Mouse (Mus musculus) bone marrow, adult 2 months (tissue): Measurements from ENCODE around the gene Rgl3.

Source experiments
- CTCF ChIP-seq: fragments of 200-500 bp; IDR thresholded peaks from 2 replicates; pipeline ENCODE4 v1.5.1; 2011; ENCODE audit warnings: low read length, control low read depth; ENCODE audit not compliant: control insufficient read depth, insufficient read depth
- POLR2A ChIP-seq: fragments of 200-500 bp; IDR thresholded peaks from 2 replicates; pipeline ENCODE4 v1.6.1; 2011; ENCODE audit warnings: low read depth, mild to moderate bottlenecking, control low read depth, low read length, borderline replicate concordance; ENCODE audit not compliant: control insufficient read depth

DNA sequence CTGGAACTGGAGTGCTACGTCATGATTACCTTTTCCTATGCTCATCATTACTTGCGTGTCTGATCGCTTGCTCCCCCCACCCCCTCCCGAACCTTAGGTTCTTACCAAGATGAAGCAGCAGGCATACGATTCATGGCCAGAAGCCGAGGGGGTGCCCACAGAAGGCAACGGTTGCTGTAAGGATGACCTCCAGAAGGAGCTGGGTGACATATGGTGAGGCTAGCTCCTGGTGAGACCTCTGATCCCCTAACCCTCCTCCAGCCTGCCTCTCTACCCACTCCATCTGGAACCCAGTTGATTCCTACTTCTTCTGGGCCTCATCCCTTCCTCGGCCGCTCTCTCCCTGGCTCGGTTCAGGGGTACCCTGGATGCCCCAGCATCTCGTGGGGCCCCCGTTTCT is 55.2 kb downstream of the Rgl3 start:
- TF ChIP-seq CTCF: no peak
- no peak for TF ChIP-seq POLR2A
